18 mouse cellular contexts compared by ENCODE assay signal in genomic region chr10:58451575-58451974, GRCm38 (mm10).
"Had no signal": no experiment of that assay in that cellular context is flagged by ENCODE, and none has a peak within 500 bp of the region (broad histone marks: within the 10 kb centered on the region; RNA-seq: fewer than 3 reads in every experiment).

No protein-coding gene starts in this region.

- DNase-seq: kidney, adult 18-20 months; kidney, adult 9 months; kidney, postnatal 14 days; kidney, postnatal 4 days; left cerebral cortex, postnatal 4 days; lung, adult 2 months; lung, postnatal 14 days; lung, postnatal 4 days; midbrain, embryonic 14.5 days; right cerebral cortex, adult 18-20 months; right cerebral cortex, postnatal 14 days; spleen, adult 18-20 months; thymus, postnatal 25 days had no signal

- H3K4me3 ChIP-seq: limb, embryonic 12.5 days; limb, embryonic 15.5 days; midbrain, embryonic 10.5 days; stomach, embryonic 15.5 days had no signal

- H3K9me3 ChIP-seq: limb, embryonic 12.5 days; limb, embryonic 15.5 days; midbrain, embryonic 10.5 days; stomach, embryonic 15.5 days had no signal

- H3K4me1 ChIP-seq: stomach, embryonic 15.5 days had no signal

- ATAC-seq: intestine, embryonic 16.5 days had no signal

- H3K9ac ChIP-seq: limb, embryonic 12.5 days; limb, embryonic 15.5 days; stomach, embryonic 15.5 days had no signal

- H3K27ac ChIP-seq: limb, embryonic 12.5 days; limb, embryonic 15.5 days; midbrain, embryonic 10.5 days; stomach, embryonic 15.5 days had no signal

- H3K27me3 ChIP-seq: limb, embryonic 12.5 days; limb, embryonic 15.5 days; stomach, embryonic 15.5 days had no signal

- H3K4me2 ChIP-seq: limb, embryonic 12.5 days; limb, embryonic 15.5 days; stomach, embryonic 15.5 days had no signal
